Mouse (Mus musculus): Measurements from ENCODE around the gene Mpdu1. TPM values are rescaled to one million over a fixed set of nuclear protein-coding genes. Genes with fewer than 3 reads are reported as not detected.

Mpdu1 gene
- total and polyA plus RNA-seq, 3 experiments = 60.9 to 259 (median 101) TPM

GRCm38 (mm10) chr11:69682209-69682839 lies 19.9 kb upstream of the Mpdu1 start:
- peaks cover 24% of the 10 kb centered on the region for H3K79me2 ChIP-seq (ENCODE audit: control insufficient read depth, insufficient read depth, low read length, poor library complexity)
- H3K4me3 ChIP-seq (ENCODE audit: control insufficient read depth in 1 of 2, insufficient read depth in 1 of 2, low read depth in 2 of 2, low read length in 2 of 2) = peak overlapping the region; percentile 61 to 69
- H3K27ac ChIP-seq (ENCODE audit: control insufficient read depth, low read depth, low read length) = peak overlapping the region; percentile 84
- H3K9ac ChIP-seq (ENCODE audit: control insufficient read depth, low read depth, low read length, poor library complexity, severe bottlenecking) = peak overlapping the region; percentile 85
- no peaks in the 10 kb centered on the region for H3K9me3 ChIP-seq (replicated peaks; ENCODE audit: insufficient read depth, low read length)
- no peaks in the 10 kb centered on the region for H3K27me3 ChIP-seq (ENCODE audit: control insufficient read depth in 1 of 2, insufficient read depth in 2 of 2, low read length in 2 of 2)
- peaks cover 6 to 12% of the 10 kb centered on the region in 2 experiments; a peak in 3 of 4 replicates for H3K4me1 ChIP-seq (ENCODE audit: control insufficient read depth in 1 of 2, insufficient read depth in 2 of 2, low read length in 2 of 2)
- TF ChIP-seq GABPA (IDR thresholded peaks at IDR 0.05; ENCODE audit: low read depth, low read length) (no peak), CHD2 (IDR thresholded peaks at IDR 0.05; ENCODE audit: low read length) (no peak), USF2 (IDR thresholded peaks at IDR 0.05; ENCODE audit: borderline replicate concordance in 1 of 2, insufficient read depth in 1 of 2, low read depth in 1 of 2, low read length in 2 of 2) (no peak), TCF12 (IDR thresholded peaks at IDR 0.05; ENCODE audit: low read depth, low read length) (no peak), JUND (IDR thresholded peaks at IDR 0.05; ENCODE audit: low read depth, low read length) (no peak), MYB (IDR thresholded peaks at IDR 0.05; ENCODE audit: low read depth, low read length) (no peak), MAZ (IDR thresholded peaks at IDR 0.05; ENCODE audit: low read depth, low read length) (no peak), POLR2AphosphoS2 (IDR thresholded peaks at IDR 0.05; ENCODE audit: low read length) (no peak), EP300 (IDR thresholded peaks at IDR 0.05; ENCODE audit: low read depth in 1 of 2, low read length in 2 of 2) (0 out of 4 replicates have a peak, but pooled peaks of 1 of the 2 experiments have one; percentile 2), MYC (IDR thresholded peaks at IDR 0.05; ENCODE audit: low read depth, low read length) (peak; percentile 40; the same call in 1 of the 2 replicates), TBP (IDR thresholded peaks at IDR 0.05; ENCODE audit: low read depth, low read length) (no peak), GATA1 (IDR thresholded peaks at IDR 0.05; ENCODE audit: low read depth, low read length) (no peak), MEF2A (IDR thresholded peaks at IDR 0.05; ENCODE audit: extremely low read depth, insufficient replicate concordance, low read depth, low read length, poor library complexity, severe bottlenecking) (no peak), E2F4 (IDR thresholded peaks at IDR 0.05; ENCODE audit: borderline replicate concordance, low read depth, low read length) (no peak), NELFE (IDR thresholded peaks at IDR 0.05; ENCODE audit: low read depth, low read length) (no peak), RCOR1 (IDR thresholded peaks at IDR 0.05; ENCODE audit: low read depth, low read length) (peak; percentile 26; the same call in 1 of the 2 replicates), ZC3H11A (IDR thresholded peaks at IDR 0.05; ENCODE audit: low read depth, low read length) (no peak), UBTF (IDR thresholded peaks at IDR 0.05; ENCODE audit: borderline replicate concordance, insufficient read depth, low read depth, low read length) (no peak), TAL1 (IDR thresholded peaks at IDR 0.05; ENCODE audit: low read length) (no peak), HCFC1 (IDR thresholded peaks at IDR 0.05; ENCODE audit: low read depth, low read length) (0 out of 2 replicates have a peak, but pooled peaks have one; percentile 12), NRF1 (IDR thresholded peaks at IDR 0.05; ENCODE audit: insufficient read depth, low read depth, low read length, poor library complexity, severe bottlenecking) (no peak), CHD1 (IDR thresholded peaks at IDR 0.05; ENCODE audit: low read depth, low read length) (peak; percentile 92; the same call in 1 of the 2 replicates), ELF1 (IDR thresholded peaks at IDR 0.05; ENCODE audit: low read depth, low read length) (no peak), ETS1 (IDR thresholded peaks at IDR 0.05; ENCODE audit: low read depth, low read length) (no peak), ZNF384 (IDR thresholded peaks at IDR 0.05; ENCODE audit: low read depth, low read length) (no peak)
- H3K36me3 ChIP-seq (ENCODE audit: control insufficient read depth in 1 of 2, insufficient read depth in 2 of 2, low read length in 2 of 2) = peaks cover 13 to 18% of the 10 kb centered on the region in 2 experiments
- no peak for DNase-seq (ENCODE audit: low read depth, low spot score)

Measured in MEL (cell line).